Mouse (Mus musculus): ENCODE measurements at regions not wholly inside any gene's neighbourhood (a gene's known extent, or its start where the extent isn't known, plus 50 kb on each side); places are given as distances from the start of the nearest gene placed in this dataset.

DNA sequence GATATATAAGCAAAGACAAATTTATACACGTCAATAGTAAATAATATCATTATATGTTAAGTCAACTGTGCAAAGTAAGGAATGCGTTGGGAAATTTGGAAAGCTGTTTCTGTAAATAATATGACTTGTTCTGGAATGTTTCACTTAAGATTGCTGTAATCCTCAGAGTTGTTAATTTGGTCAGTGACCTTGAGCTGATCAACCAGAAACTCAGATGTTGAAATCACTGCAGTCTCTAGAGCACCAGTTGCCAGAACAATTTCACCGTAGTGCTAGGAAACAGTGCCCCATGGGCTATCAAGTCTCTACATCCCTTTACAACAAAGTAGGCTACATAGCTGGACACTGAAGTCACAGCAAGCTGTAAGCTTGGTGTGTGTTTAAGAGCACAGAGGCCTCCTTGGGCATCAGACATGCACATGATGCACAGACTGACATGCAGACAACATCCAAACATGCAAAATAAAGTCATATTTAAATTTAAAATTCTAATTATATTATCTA lies 212.6 kb downstream of the Pik3r1 start:
- DNase-seq (ENCODE audit: low read depth): no peak

- no peak for DNase-seq (ENCODE audit: low read depth)
These were observed 214.9 kb downstream of the Pik3r1 start for GRCm38 (mm10) chr13:101553131-101553549.

DNA sequence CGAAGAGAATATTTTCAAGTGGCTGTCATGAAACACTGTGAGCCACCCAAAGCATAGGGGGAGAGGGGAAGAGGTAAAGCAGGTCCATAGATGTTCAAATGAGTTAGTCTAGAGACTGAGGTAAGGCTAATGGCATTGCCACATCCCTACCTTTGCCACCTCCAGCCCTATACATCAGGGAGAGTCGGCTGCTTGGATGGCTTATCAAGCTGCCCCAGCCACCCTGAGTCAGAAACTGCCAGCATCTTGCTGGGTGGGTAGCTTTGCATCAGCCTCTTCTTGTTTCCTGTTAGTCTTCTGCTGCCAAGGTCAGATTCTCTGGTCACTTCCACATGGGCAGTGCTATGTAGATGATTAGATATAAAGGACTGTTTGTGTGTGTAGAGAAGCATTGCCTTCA lies 215.6 kb downstream of the Pik3r1 start:
- DNase-seq (ENCODE audit: low read depth): no peak

DNA sequence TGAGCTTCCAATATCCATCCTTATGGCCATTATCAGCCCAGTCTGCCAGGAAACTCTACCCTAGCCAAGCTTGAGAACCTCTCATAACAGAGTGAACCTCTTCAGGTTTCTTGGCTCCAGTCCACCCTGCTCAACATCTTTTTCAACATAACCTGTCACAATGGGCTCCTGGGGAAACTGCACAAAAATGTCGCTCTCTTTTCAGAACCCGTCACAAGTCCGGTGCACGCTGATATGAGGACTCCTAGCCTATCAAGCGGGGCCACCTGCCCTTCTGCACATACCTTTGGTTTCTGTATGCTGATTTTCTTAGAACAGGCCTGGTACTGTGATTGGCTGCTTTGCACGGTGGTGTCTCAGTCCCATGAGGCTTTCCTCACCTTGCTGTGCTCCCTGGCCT lies 216.9 kb downstream of the Pik3r1 start:
- no peak for DNase-seq (ENCODE audit: low read depth)

- no peak for DNase-seq (ENCODE audit: low read depth)
These were observed 217.5 kb downstream of the Pik3r1 start for GRCm38 (mm10) chr13:101550526-101550925.

DNA sequence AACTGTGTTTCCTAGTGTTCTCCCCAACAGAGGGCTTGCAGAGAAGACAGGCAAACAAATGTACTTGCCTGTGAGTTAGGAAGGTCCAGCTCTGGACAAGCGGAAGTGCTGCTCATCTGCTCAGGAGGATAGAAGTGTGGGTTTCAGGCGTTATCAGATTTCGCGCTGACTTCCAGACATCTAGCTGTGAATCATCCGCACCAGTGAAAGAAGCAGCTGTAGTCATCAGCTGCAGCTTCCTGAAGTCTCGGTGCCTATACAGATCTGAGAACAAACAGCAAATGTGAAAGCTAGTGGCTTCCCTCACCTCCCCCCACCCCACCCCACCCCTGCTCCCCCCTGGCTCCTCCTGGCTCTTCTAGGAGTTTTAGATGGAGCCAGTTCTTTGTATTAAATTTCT lies 220.1 kb downstream of the Pik3r1 start:
- DNase-seq (ENCODE audit: low read depth): no peak

DNA sequence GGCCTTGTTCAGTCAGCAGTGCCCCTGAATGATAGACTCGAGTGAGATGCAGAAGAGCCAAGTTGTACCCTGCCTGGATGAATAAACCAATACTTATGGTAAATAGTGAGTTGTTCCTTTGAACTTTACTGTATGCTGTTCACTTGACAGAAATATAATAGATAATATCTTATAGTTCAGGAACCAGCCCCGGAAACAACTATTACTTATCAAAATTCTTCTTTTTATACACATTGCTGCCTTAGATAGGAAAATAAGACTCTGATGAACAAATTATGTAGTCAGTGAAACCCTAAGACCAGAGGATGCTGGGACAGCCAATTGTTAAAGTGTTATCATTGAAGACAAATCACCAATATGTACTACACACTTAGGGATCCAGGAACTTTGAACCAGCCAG lies 220.7 kb downstream of the Pik3r1 start:
- DNase-seq (ENCODE audit: low read depth): no peak

- DNase-seq (ENCODE audit: low read depth): no peak
These were observed 222.5 kb downstream of the Pik3r1 start for GRCm38 (mm10) chr13:101545344-101546181.

DNA sequence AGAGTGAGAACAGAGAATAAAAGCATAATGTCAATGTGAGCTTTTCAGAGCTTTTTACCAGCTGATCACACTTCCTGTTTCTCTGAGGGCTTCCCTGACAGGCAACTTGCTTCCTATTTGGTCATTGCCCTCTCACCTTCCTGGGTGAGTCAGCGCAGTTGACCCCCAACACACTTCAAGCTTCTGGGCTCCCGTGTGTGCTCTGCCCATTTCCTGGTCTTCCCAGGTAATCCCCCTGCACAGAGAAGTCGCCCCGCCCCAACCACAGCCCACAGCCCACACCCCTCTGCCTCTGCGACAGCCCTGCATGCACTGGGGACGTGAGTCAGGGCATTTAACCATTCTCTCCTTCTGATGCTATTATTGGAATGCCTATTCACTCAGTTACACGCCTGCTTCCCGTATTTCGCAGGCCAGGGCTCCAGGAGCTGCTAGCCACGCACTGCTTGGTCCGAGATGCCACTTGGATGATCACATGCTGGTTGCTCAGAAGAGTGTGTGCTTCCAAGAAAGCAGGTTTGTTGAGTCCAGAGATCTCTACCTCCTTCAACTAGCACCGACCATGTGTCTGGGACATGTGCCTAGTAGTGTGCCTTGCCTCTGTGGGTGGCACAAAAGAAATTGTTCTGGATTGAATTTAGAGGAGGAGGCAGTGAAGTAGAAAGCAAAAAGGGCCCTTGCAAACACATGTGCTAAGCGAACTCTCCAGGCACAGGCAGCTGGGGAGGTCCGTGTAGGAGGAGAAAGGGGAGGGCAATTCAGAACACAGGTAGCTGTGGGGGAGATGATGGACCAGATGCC lies 227.4 kb downstream of the Pik3r1 start:
- peak; percentile 64 for DNase-seq (ENCODE audit: low read depth)

DNA sequence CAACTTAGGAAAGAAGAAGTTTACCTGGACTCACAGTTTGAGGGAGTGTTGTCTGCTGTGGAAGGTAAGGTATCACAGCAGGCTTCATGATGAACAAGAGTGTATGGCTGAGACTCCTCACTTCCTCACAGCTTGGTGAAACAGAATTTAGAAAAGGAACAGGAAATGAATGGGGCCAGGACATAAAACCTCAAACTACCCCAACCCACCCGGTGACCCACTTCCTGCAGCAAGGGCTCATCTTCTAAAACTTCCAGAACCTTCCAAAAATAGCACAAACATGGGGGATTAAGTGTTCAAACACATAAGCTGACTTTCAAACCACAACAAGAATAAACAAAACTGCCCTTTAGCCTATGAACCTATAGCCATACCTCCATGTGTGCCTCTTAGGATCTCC lies 229.9 kb downstream of the Pik3r1 start:
- no peak for DNase-seq (ENCODE audit: low read depth)

DNA sequence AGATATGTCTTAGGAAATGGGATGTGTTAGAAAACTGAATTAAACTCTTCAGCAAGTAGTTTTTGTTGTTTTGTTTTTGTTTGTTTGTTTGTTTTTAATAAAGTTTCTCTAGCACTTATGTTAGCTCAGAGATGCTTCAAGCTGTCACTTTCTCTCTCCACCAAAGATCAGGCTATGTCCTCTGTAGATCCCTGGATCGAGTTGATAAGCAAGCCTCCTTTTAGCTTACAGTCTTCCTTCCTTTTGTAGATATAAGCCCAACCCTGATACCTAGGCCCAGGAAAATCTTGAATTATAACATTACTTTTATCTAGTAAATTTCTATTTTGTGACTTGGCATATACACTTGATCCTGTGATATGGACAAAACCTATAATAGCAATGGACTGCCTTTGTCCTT lies 232.0 kb downstream of the Pik3r1 start:
- no peak for DNase-seq (ENCODE audit: low read depth)

GRCm38 (mm10) chr13:101535331-101535866 lies 232.6 kb downstream of the Pik3r1 start:
- DNase-seq (ENCODE audit: low read depth): no peak

GRCm38 (mm10) chr13:101534490-101534889 lies 233.5 kb downstream of the Pik3r1 start:
- no peak for DNase-seq (ENCODE audit: low read depth)

DNA sequence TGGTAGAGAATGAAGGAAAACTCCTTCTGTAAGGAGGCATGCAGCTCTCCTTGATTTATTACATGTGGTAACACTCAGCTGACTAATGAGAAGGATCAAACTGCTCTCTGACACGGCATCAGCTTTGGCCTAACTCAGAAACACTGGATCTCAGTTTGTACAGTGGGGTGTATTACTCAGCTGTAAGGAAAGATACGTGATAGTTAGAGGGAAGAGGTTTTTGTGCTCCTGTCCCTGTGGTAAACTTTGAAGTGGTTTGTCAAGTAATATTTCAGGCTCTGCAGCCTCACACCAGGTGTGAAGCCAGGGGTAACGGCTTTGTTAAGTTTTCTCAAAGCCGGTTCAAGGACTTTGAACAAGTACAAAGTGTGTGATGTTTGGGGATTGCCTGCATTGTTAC lies 235.1 kb downstream of the Pik3r1 start:
- DNase-seq (ENCODE audit: low read depth): no peak

DNA sequence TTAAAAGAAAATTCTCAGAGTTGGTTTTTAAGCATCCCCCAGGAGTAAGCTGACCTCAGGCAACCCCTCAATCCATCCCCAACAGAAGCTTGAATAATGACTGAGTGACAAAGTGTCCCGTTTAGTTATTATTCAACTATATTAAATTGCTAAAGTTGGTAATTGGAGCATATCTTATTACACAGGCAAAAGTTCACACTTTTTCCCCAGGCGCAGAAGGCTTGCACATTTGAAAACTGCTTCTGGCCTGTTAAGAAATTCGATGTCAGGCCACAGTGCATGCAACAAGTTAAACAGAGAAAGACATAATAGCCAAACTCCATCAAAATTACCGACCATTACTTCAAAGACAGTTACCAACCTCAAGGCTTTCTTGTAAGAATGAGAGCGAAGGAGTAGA lies 240.3 kb downstream of the Pik3r1 start:
- DNase-seq (ENCODE audit: low read depth): no peak

DNA sequence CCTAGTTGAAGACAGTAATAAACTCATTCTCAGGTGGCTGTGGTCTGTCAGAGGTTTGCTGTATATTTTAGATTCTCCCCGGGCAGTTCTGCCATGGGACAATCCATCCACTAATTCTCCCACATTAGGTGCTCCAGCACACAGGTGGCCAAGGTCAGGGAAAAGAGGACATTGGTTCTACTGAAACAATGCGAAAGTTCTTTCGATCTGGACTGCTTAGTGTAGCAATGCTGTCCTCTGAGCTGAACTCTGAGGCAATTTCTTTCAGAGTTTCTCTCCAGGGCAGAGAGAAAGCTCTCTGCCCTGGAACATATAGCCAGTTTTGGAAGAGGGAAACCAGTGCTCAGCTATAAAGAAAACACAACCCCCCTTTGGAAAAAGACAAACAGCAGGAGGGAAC lies 243.2 kb downstream of the Pik3r1 start:
- no peak for DNase-seq (ENCODE audit: low read depth)

- DNase-seq (ENCODE audit: low read depth): no peak
These were observed 243.8 kb downstream of the Pik3r1 start for GRCm38 (mm10) chr13:101524223-101524622.

- no peak for DNase-seq (ENCODE audit: low read depth)
These were observed 244.5 kb downstream of the Pik3r1 start for GRCm38 (mm10) chr13:101523492-101523891.

- no peak for DNase-seq (ENCODE audit: low read depth)
These were observed 245.4 kb downstream of the Pik3r1 start for GRCm38 (mm10) chr13:101522597-101522996.

DNA sequence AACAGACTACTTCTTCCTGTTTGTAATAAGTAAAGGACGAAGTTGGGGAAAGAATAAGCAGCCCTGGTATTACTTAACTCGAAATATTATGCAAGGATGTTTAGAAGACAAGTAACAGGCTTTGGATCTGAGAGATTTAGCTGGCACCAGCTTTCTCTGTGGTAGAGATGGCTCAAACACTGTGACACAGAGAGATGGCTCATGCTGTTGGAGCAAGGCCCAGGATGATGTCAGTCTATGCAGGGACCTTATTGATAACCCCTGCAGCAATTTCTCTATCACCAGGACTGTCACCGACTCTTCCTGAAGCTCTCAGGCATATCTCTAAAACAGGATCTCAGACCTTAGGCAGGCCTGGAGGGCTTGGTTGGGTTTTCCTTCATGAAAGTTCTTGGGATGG lies 254.7 kb downstream of the Pik3r1 start:
- no peak for DNase-seq (ENCODE audit: low read depth)

- peak; percentile 44 for DNase-seq (ENCODE audit: low read depth)
These were observed 258.1 kb downstream of the Pik3r1 start for GRCm38 (mm10) chr13:101509946-101510345.

DNA sequence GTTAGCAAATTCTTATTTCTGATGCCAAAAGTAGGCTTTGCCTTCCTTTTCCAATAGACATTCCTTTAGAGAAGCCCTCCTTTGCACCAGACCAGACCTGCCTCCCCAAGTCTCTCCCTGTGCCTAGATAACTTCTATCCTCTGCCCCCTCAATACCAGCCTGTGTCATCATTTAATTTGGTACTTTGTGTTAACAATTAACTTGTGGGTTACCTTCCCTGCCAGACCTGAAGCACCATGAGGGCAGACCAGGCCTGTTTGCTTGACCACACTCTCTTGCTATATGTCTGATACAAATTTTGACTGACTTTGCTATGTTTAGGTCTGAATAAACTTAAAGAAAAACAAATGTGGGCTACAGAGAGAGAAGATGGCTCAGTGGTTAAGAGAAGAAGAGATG lies 259.7 kb downstream of the Pik3r1 start:
- DNase-seq (ENCODE audit: low read depth): no peak

DNA sequence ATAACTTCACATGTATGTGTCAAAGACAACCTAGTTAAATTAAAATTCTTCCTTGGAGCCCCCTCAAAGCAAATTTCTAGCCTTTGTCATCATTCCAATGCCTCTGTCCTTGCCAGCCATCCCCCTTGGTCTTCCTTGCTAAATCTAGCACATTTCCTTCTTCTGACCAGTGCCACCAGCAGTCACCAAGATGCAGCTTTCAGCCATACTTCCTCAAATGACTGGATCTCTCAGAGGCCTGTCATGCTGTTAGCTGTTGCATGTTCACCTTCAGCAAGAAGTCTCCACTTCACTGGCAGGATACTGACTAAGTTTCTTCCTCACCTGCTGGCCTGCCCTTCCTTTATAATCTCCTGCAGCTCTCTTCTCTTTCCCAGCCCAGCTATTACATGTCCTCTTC lies 261.3 kb downstream of the Pik3r1 start:
- no peak for DNase-seq (ENCODE audit: low read depth)
